Mouse (Mus musculus) kidney, postnatal 0 days (tissue): ENCODE measurements around the gene Elmo2. TPM values are rescaled to one million over a fixed set of nuclear protein-coding genes. Genes with fewer than 3 reads are reported as not detected.

ENCODE experiments used
- ATAC-seq: fragments of 200-750 bp; cut with Nextera tagmentation; replicated peaks from 2 replicates; pipeline ENCODE4 v1.8.0; 2017; ENCODE audit warnings: low read depth, moderate number of reproducible peaks, moderate TSS enrichment, moderate library complexity; ENCODE audit not compliant: low FRiP score
- DNase-seq: peaks from one replicate; pipeline ENCODE4 v3.0.0-alpha.2; 2016; ENCODE audit warnings: low spot score
- H3K27ac ChIP-seq: fragments of 300-500 bp; sonication (generic); 2 replicates; pipeline ENCODE4 v1.5.1; 2014; ENCODE audit warnings: mild to moderate bottlenecking
- H3K27me3 ChIP-seq: fragments of 300-500 bp; sonication (generic); 2 replicates; pipeline ENCODE4 v1.6.1; 2014; ENCODE audit warnings: low read length, mixed read lengths; ENCODE audit not compliant: insufficient read depth
- H3K36me3 ChIP-seq: fragments of 300-500 bp; sonication (generic); 2 replicates; pipeline ENCODE4 v1.6.1; 2014; ENCODE audit warnings: low read length, mixed read lengths; ENCODE audit not compliant: insufficient read depth
- H3K4me1 ChIP-seq: fragments of 300-500 bp; sonication (generic); replicated peaks from 2 replicates; pipeline ENCODE4 v1.6.1; 2014; ENCODE audit warnings: antibody characterized with exemption, low read length, mixed read lengths; ENCODE audit not compliant: insufficient read depth
- H3K4me2 ChIP-seq: fragments of 300-500 bp; sonication (generic); 2 replicates; pipeline ENCODE4 v1.6.1; 2014; ENCODE audit warnings: mild to moderate bottlenecking, low read length, moderate library complexity, mixed read lengths
- H3K4me3 ChIP-seq: fragments of 300-500 bp; sonication (generic); replicated peaks from 2 replicates; pipeline ENCODE4 v1.5.1; 2014; ENCODE audit warnings: low read depth, low read length
- H3K9ac ChIP-seq: fragments of 300-500 bp; sonication (generic); 2 replicates; pipeline ENCODE4 v1.6.1; 2014; ENCODE audit warnings: low read depth, low read length
- H3K9me3 ChIP-seq: fragments of 300-500 bp; sonication (generic); replicated peaks from 2 replicates; pipeline ENCODE4 v1.6.1; 2016; ENCODE audit warnings: low read length, inconsistent platforms, mixed read lengths
- CTCF ChIP-seq: IDR thresholded peaks from 2 replicates; pipeline ENCODE4 v1.5.1; 2016; ENCODE audit warnings: antibody characterized with exemption, low read depth, mild to moderate bottlenecking, moderate library complexity
- WGBS: fragments of 180-500 bp; shearing (Covaris S2); extraction: QIAGEN DNeasy Blood & Tissue Kit; methylation state at CpG from one replicate; pipeline ENCODE4 v1.1.7; 2014; 5-methylcytosine and 5-hydroxymethylcytosine counted together
- polyA plus RNA-seq: library from polyadenylated mRNA; unstranded; fragments of >200 nt; fragmentation: Nextera tagmentation; extraction: Ambion mirVana; gene quantifications from 2 replicates; pipeline ENCODE4 v1.2.1, GENCODE M21; 2015

Gene Elmo2
- polyA plus RNA-seq, 1 experiment from 2014 or later = 51.5 TPM

DNA sequence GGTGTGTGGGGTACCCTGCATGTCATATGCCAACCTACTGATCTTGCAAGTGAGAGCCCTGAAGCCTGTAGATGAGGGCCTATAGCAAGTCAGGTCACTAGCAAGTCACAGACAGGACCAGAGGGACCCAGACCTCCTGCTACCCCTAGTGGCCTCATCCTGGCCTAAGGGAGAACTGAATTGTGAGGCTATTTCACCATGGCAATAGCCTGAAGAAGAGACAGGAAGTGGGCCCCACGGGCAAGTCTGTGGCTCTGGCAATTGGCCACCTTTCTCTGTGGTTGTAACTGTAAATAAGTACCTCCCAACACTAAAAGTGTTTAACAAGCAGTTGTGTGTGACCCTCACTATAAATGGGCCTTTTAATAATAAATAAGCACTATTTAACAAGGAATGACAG is 75.4 kb downstream of the Elmo2 start:
- Histone ChIP-seq H3K27me3 (peaks cover 15% of the 10 kb centered on the region), H3K9me3 (no peaks in the 10 kb centered on the region), H3K27ac (no peak overlapping the region), H3K9ac (no peak overlapping the region), H3K36me3 (no peaks in the 10 kb centered on the region), H3K4me1 (no peaks in the 10 kb centered on the region), H3K4me2 (no peak overlapping the region), H3K4me3 (no peak overlapping the region)
- WGBS = 23% methylated on average over 1 of the region's 1 CpGs
- DNase-seq (no peak), ATAC-seq (no peak)
- TF ChIP-seq CTCF = no peak

- Histone ChIP-seq H3K4me2 (no peak overlapping the region), H3K27ac (no peak overlapping the region), H3K4me3 (no peak overlapping the region), H3K27me3 (peaks cover 18% of the 10 kb centered on the region), H3K9me3 (no peaks in the 10 kb centered on the region), H3K36me3 (no peaks in the 10 kb centered on the region), H3K9ac (no peak overlapping the region), H3K4me1 (no peaks in the 10 kb centered on the region)
- no peak for DNase-seq
- ATAC-seq = no peak
- TF ChIP-seq CTCF = no peak
- WGBS = 18% methylated on average over 3 of the region's 3 CpGs
These were observed 77.3 kb downstream of the Elmo2 start for GRCm38 (mm10) chr2:165248967-165249366.

GRCm38 (mm10) chr2:165246349-165246748 is 79.9 kb downstream of the Elmo2 start:
- H3K27ac ChIP-seq = no peak overlapping the region
- no peak for ATAC-seq
- H3K36me3 ChIP-seq = no peaks in the 10 kb centered on the region
- no peak overlapping the region for H3K4me3 ChIP-seq
- no peak for TF ChIP-seq CTCF
- no peaks in the 10 kb centered on the region for H3K9me3 ChIP-seq
- no peak overlapping the region for H3K4me2 ChIP-seq
- H3K4me1 ChIP-seq = no peaks in the 10 kb centered on the region
- H3K9ac ChIP-seq = no peak overlapping the region
- DNase-seq = no peak
- WGBS = 23% methylated on average over 11 of the region's 11 CpGs
- peaks cover 25% of the 10 kb centered on the region for H3K27me3 ChIP-seq

DNA sequence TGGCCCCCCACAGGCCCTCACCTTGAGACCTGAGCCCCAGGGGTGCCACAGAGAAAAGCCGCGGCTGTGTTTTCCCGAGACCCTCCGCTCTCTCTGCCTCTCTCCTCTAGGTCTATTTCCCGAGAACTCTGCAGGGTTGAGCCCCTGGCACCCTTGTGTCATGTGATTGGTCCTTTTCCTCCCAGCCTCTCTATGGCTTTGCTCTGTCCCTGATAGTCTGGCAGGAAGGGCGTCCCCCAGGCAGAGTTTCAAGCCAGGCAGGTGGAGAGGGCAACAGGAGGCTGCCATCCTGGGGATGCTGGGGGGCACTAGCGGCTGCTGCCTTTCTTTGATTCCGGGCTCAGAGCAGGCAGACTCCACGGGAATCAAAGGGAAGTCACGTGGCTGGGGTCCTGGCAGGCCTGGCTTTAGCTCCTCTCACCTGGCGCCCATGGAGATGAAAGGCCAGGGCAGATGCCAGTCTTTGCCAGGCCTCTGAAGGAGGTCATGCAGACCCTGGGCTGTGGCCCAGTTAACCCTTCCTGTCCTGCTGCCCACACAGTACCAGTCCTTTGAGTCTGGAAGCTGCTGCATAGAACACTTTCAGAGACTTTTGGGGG is 83.1 kb downstream of the Elmo2 start:
- Histone ChIP-seq H3K9me3 (no peaks in the 10 kb centered on the region), H3K9ac (no peak overlapping the region), H3K4me2 (no peak overlapping the region), H3K27me3 (peaks cover 44% of the 10 kb centered on the region), H3K4me1 (no peaks in the 10 kb centered on the region), H3K4me3 (no peak overlapping the region), H3K27ac (no peak overlapping the region), H3K36me3 (no peaks in the 10 kb centered on the region)
- TF ChIP-seq CTCF = no peak
- no peak for ATAC-seq
- no peak for DNase-seq
- 5% methylated on average over 11 of the region's 11 CpGs for WGBS

- no peak overlapping the region for H3K4me3 ChIP-seq
- no peak overlapping the region for H3K4me2 ChIP-seq
- TF ChIP-seq CTCF = no peak
- H3K27ac ChIP-seq = no peak overlapping the region
- no peak for DNase-seq
- no peak overlapping the region for H3K9ac ChIP-seq
- peaks cover 48% of the 10 kb centered on the region for H3K27me3 ChIP-seq
- H3K9me3 ChIP-seq = no peaks in the 10 kb centered on the region
- no peaks in the 10 kb centered on the region for H3K36me3 ChIP-seq
- no peaks in the 10 kb centered on the region for H3K4me1 ChIP-seq
- 1% methylated on average over 13 of the region's 13 CpGs for WGBS
- ATAC-seq = no peak
These were observed 83.7 kb downstream of the Elmo2 start for GRCm38 (mm10) chr2:165242575-165242974.

DNA sequence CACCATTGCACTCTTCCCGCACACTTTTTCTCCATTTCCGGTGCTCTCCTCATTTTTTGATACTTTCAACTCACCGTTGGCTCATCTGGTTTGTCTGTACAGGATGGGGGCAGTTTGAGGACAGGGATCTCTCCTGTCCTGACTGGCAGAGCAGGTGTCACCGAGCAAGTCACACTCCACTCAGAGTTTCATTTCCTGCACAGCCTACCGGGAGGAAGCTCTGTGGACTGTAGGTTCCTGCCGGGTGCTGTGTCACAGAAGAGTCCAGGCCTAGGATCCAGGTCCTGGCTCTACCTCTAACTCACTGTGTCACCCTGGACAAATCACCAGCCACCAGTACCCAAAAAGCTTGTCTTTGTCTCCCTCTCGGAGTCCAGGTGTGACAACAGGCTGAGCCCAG is 84.5 kb downstream of the Elmo2 start:
- Histone ChIP-seq H3K4me3 (no peak overlapping the region), H3K9ac (no peak overlapping the region), H3K9me3 (no peaks in the 10 kb centered on the region), H3K27me3 (peaks cover 51% of the 10 kb centered on the region), H3K36me3 (no peaks in the 10 kb centered on the region), H3K27ac (no peak overlapping the region), H3K4me1 (no peaks in the 10 kb centered on the region), H3K4me2 (no peak overlapping the region)
- ATAC-seq = no peak
- WGBS = 49% methylated on average over 7 of the region's 7 CpGs
- no peak for DNase-seq
- TF ChIP-seq CTCF = no peak

- WGBS = 22% methylated on average over 8 of the region's 8 CpGs
- H3K4me2 ChIP-seq = no peak overlapping the region
- ATAC-seq (no peak), DNase-seq (no peak)
- no peak overlapping the region for H3K4me3 ChIP-seq
- H3K27ac ChIP-seq = no peak overlapping the region
- peaks cover 56% of the 10 kb centered on the region for H3K27me3 ChIP-seq
- no peak for TF ChIP-seq CTCF
- no peaks in the 10 kb centered on the region for H3K9me3 ChIP-seq
- H3K9ac ChIP-seq = no peak overlapping the region
- H3K36me3 ChIP-seq = no peaks in the 10 kb centered on the region
- H3K4me1 ChIP-seq = no peaks in the 10 kb centered on the region
These were observed 85.9 kb downstream of the Elmo2 start for GRCm38 (mm10) chr2:165240371-165240770.
